Mouse (Mus musculus) spleen, adult 2 months (tissue): Measurements from ENCODE around the gene Hacd2.

Source experiments
- CTCF ChIP-seq: fragments of 200-500 bp; IDR thresholded peaks from 2 replicates; pipeline ENCODE4 v1.5.1; 2011; ENCODE audit warnings: mild to moderate bottlenecking, inconsistent platforms; ENCODE audit not compliant: insufficient read depth, insufficient read length, insufficient replicate concordance; ENCODE audit errors: extremely low read depth
- POLR2A ChIP-seq: fragments of 200-500 bp; IDR thresholded peaks from 2 replicates; pipeline ENCODE4 v1.6.1; 2011; ENCODE audit warnings: low read depth, low read length, inconsistent platforms

GRCm38 (mm10) chr16:35033809-35034577 lies 11.8 kb downstream of the Hacd2 start:
- no peak for TF ChIP-seq CTCF
- no peak for TF ChIP-seq POLR2A
